In genomic region chr5:63968443-63969415, GRCm38 (mm10) we compare ENCODE assay signal across 7 mouse cellular contexts. TPM values are rescaled to one million over a fixed set of nuclear protein-coding genes. Genes with fewer than 3 reads are reported as not detected.
DNase-seq lines count a peak whose midpoint lies in the region; ATAC-seq lines count a peak whose summit lies in the region.

TSS of gene Rell1 (minus strand) at chr5:63968897.

- H3K27ac ChIP-seq in intestine, embryonic 16.5 days (ENCODE audit: low read length), result peak within 1 kb of the TSS; percentile 79
- no peak within 1 kb of the TSS for H3K27ac ChIP-seq in midbrain, embryonic 11.5 days (ENCODE audit: low read depth, low read length)

- H3K27me3 ChIP-seq in intestine, embryonic 16.5 days (replicated peaks; ENCODE audit: control insufficient read depth, insufficient read depth, low read length), result no peaks in the 10 kb centered on the region
- no peaks in the 10 kb centered on the region for H3K27me3 ChIP-seq in midbrain, embryonic 11.5 days (ENCODE audit: control insufficient read depth, insufficient read depth, low read length)

- H3K4me1 ChIP-seq in intestine, embryonic 16.5 days (ENCODE audit: control insufficient read depth, insufficient read depth, low read length), result peaks cover 28% of the 10 kb centered on the region
- peaks cover 14% of the 10 kb centered on the region; the same call in 1 of the 2 replicates for H3K4me1 ChIP-seq in midbrain, embryonic 11.5 days (ENCODE audit: control insufficient read depth, insufficient read depth, low read length)

- WGBS in intestine, embryonic 16.5 days, result under 1% methylated on average over 80 of the region's 85 CpGs
- 3% methylated on average over 57 of the region's 85 CpGs for WGBS in midbrain, embryonic 11.5 days

- ATAC-seq in intestine, embryonic 16.5 days, result peak; percentile 96
- peak; percentile 98 for ATAC-seq in midbrain, embryonic 11.5 days (ENCODE audit: low FRiP score)

- H3K4me3 ChIP-seq in intestine, embryonic 16.5 days (ENCODE audit: low read length), result peak within 1 kb of the TSS; percentile 87
- H3K4me3 ChIP-seq in midbrain, embryonic 11.5 days (ENCODE audit: low read depth, low read length), result peak within 1 kb of the TSS; percentile 49

- H3K36me3 ChIP-seq in intestine, embryonic 16.5 days (ENCODE audit: control insufficient read depth, insufficient read depth, low read length), result no peaks in the 10 kb centered on the region
- no peaks in the 10 kb centered on the region for H3K36me3 ChIP-seq in midbrain, embryonic 11.5 days (ENCODE audit: control insufficient read depth, insufficient read depth, low read length)

- DNase-seq in adrenal gland, adult 8-10 months, result peak; percentile 97
- DNase-seq in embryo, embryonic 9.5 days (ENCODE audit: extremely low spot score), result peak; percentile 100
- peak; percentile 99 to 100 for DNase-seq in gastrocnemius, postnatal 4 days (ENCODE audit: low spot score in 2 of 2)
- peak; percentile 90 to 91 for DNase-seq in left cerebral cortex, postnatal 36 days (ENCODE audit: low spot score in 2 of 2)
- DNase-seq in midbrain, embryonic 11.5 days (ENCODE audit: low spot score, missing footprints), result peak; percentile 100
- peak; percentile 95 for DNase-seq in skeletal muscle tissue, adult 2 months (ENCODE audit: low read depth, low spot score)

- H3K9ac ChIP-seq in intestine, embryonic 16.5 days (ENCODE audit: low read depth, low read length), result peak within 1 kb of the TSS; percentile 87
- H3K9ac ChIP-seq in midbrain, embryonic 11.5 days (ENCODE audit: low read length), result peak within 1 kb of the TSS; percentile 76

- intact Hi-C loops in left cerebral cortex, postnatal 36 days (cut with DNase I), result no loop called here

- no peaks in the 10 kb centered on the region for H3K9me3 ChIP-seq in intestine, embryonic 16.5 days (ENCODE audit: control insufficient read depth, low read length)
- H3K9me3 ChIP-seq in midbrain, embryonic 11.5 days (ENCODE audit: control insufficient read depth, low read length), result no peaks in the 10 kb centered on the region

- peak within 1 kb of the TSS; percentile 79 for H3K4me2 ChIP-seq in intestine, embryonic 16.5 days (ENCODE audit: low read depth, low read length)
- H3K4me2 ChIP-seq in midbrain, embryonic 11.5 days, result peak within 1 kb of the TSS; percentile 68

RNA-seq across cellular contexts. Expression of gene Rell1, which starts in this region (rescaled TPM):
- 100 to 1,000 TPM in 1 of 4 experiments, 10 to 100 TPM in 3; 49.3 to 101 (median 71.5) TPM for total RNA-seq in adrenal gland, adult 8-10 months (2022)
- total RNA-seq in gastrocnemius, postnatal 4 days (2021), result 10 to 100 TPM; 20.2 to 20.8 TPM
- polyA plus RNA-seq in intestine, embryonic 16.5 days (2015; fragmentation: Nextera tagmentation; extraction: Ambion mirVana), result 14.7 and 16.4 TPM in 2 replicates
- total RNA-seq in left cerebral cortex, postnatal 36 days (2021), result 10 to 100 TPM; 12.5 to 15.4 TPM
- 8.4 and 10.0 TPM in 2 replicates for polyA plus RNA-seq in midbrain, embryonic 11.5 days (2014; fragmentation: Nextera tagmentation; extraction: Ambion mirVana)
